Mouse (Mus musculus) forelimb bud, embryonic 11.5 days (tissue): ENCODE results near the gene Fbxo34.
"Not testable (repeated sequence)": the region's sequence is repeated elsewhere in the genome, so short reads cannot be mapped to it uniquely, and the experiment has no call there.

Experiments
- DNase-seq: peaks from one replicate; pipeline ENCODE4 v3.0.0-alpha.2; 2012; ENCODE audit warnings: low read depth, low spot score

Gene Fbxo34

GRCm38 (mm10) chr14:47560714-47561113 lies 110.5 kb downstream of the Fbxo34 start:
- DNase-seq: no peak

DNA sequence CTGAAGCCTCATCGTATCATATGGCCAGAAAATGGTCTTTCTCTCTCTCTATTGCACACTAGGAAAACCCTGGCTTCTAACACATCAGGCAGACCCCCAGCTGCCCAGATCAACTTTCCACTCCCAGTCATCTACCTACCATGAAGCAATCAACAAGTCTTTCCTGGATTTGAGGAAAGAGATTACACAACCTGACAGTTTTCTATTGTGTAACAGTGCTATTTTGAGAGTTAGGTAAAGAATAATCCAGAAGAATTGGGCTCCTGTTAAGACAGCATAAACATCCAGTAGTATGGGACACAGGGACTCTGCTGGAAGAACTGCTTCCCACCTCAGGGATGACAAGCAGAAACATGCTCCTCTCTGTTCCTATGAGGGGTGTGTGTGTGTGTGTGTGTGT lies 112.3 kb downstream of the Fbxo34 start:
- no peak for DNase-seq

DNA sequence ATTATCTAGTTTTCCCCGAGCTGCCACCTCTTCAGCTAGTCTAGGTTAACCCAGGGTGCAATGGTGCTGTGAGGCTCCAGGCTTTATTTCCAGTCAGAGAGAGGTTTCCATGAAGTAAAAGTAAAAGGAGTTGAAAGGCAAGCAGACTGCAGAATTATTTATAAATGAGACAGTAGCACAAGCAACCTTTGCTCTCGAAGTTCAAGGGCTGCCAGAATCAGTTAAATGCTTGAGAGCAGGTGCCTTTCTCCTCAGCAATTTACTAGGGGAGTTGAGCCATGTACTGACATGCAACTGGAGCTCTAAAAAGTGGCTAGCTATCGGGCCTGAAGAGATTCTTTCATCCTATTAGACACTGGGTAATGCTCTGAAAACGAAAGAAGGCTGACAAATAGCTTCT lies 112.9 kb downstream of the Fbxo34 start:
- DNase-seq: no peak

GRCm38 (mm10) chr14:47567962-47568652 lies 117.9 kb downstream of the Fbxo34 start:
- DNase-seq: peak; percentile 95

DNA sequence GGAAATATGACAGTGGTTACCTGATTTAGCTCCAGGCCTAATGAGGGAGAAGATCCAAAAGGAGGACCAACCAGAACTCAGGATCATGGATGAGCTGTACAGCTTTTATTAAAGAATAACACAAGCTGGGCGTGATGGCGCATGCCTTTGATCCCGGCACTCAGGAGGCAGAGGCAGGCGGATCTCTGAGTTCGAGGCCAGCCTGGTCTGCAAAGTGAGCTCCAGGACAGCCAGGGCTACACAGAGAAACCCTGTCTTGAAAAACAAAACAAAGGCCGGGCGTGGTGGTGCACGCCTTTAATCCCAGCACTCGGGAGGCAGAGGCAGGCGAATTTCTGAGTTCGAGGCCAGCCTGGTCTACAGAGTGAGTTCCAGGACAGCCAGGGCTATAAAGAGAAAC lies 120.3 kb downstream of the Fbxo34 start, which contains the start of gene Atg14:
Gene Atg14 (minus strand): TSS at position 101 of the 400 bp plus-strand sequence.
- not testable (repeated sequence) for DNase-seq

DNA sequence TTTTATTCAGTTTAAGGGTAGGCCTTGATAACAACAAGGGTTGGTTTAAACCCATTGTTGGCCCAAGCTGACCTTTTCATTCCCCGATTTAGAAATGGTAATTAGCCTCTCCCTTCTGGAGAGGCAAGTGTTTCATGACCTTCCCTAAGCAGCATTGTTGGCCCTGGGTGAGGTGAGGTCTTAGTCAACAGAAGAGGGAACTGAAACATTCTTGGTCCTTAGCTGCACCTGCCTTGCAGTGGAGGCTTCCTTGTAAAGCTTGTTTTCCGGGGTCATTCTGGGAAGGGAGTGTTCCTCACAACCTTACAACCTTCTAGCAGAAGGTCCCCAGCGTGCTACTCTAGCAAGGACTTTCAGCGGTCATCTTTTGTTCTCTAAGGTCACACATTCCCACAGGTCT lies 122.5 kb downstream of the Fbxo34 start:
- DNase-seq: no peak

GRCm38 (mm10) chr14:47574721-47575120 lies 124.5 kb downstream of the Fbxo34 start:
- no peak for DNase-seq

DNA sequence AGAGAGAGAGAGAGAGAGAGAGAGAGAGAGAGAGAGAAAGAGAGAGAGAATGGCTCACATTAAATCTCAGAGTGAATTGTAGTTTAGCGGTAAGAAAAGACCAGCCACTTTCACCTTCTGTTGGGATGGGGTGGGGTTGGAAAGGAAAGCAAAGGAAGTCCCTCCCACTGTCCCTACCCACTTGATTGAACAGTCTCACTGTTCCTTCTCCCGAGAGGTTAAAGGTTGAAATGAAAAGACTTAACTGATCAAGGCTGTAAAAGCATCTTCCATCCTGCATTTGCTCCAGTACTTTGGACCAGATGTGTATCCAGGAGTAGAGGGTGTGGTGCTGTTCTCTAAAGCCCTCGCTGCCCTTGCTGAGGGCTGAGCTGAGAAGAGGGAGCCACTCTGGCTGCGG lies 126.5 kb downstream of the Fbxo34 start:
- DNase-seq: no peak

DNA sequence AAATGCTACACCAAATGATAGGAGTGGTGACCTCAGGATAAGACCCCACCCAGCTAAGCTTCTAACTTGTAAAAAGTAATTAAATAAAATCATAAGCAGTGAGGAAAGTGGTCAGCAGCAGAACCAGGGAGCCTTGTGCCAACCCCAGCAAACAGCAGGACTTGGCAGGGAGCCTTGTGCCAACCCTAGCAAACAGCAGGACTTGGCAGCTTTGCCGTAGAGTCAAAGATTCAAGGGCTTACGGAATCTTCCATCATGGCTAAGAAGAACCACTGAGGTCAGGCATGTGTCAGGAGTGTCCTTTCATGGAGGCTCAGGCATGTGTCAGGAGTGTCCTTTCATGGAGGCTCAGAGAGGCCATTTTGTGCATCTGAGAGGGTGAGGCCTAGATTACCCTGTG lies 127.9 kb downstream of the Fbxo34 start:
- DNase-seq: no peak

- DNase-seq: no peak
Measured at GRCm38 (mm10) chr14:47581280-47581679, 131.1 kb downstream of the Fbxo34 start.
